Mouse (Mus musculus): ENCODE measurements around the gene Slc37a1. TPM values are rescaled to one million over a fixed set of nuclear protein-coding genes. Genes with fewer than 3 reads are reported as not detected.
A peak's percentile ranks its signal among the peaks of the same experiment; 100 is the strongest.
"Not testable (repeated sequence)": the region's sequence is repeated elsewhere in the genome, so short reads cannot be mapped to it uniquely, and the experiment has no call there.

Gene Slc37a1
- total RNA-seq, 2 experiments from 2014 or later, result 3.9 to 8.1 TPM

GRCm38 (mm10) chr17:31344172-31344801, 57.7 kb downstream of the Slc37a1 start:
- peak; percentile 86 for ATAC-seq (ENCODE audit: poor library complexity, severe bottlenecking)

- no peak for ATAC-seq (ENCODE audit: poor library complexity, severe bottlenecking)
These were observed 58.2 kb downstream of the Slc37a1 start for GRCm38 (mm10) chr17:31344816-31345215.

GRCm38 (mm10) chr17:31348129-31348528, 61.5 kb downstream of the Slc37a1 start:
- ATAC-seq (ENCODE audit: poor library complexity, severe bottlenecking), result no peak

GRCm38 (mm10) chr17:31349388-31349787, 62.8 kb downstream of the Slc37a1 start:
- ATAC-seq (ENCODE audit: poor library complexity, severe bottlenecking), result no peak

GRCm38 (mm10) chr17:31351984-31352383, 65.4 kb downstream of the Slc37a1 start:
- ATAC-seq (ENCODE audit: poor library complexity, severe bottlenecking), result no peak

- ATAC-seq (ENCODE audit: poor library complexity, severe bottlenecking), result no peak
These were observed 66.7 kb downstream of the Slc37a1 start for GRCm38 (mm10) chr17:31353255-31353654.

GRCm38 (mm10) chr17:31354684-31355083, 68.1 kb downstream of the Slc37a1 start:
- not testable (repeated sequence) for ATAC-seq (ENCODE audit: poor library complexity, severe bottlenecking)

- no peak for ATAC-seq (ENCODE audit: poor library complexity, severe bottlenecking)
These were observed 69.4 kb downstream of the Slc37a1 start for GRCm38 (mm10) chr17:31355792-31356502.

- ATAC-seq (ENCODE audit: poor library complexity, severe bottlenecking), result no peak
These were observed 74.0 kb downstream of the Slc37a1 start for GRCm38 (mm10) chr17:31360582-31360981.

GRCm38 (mm10) chr17:31365586-31366166, 79.1 kb downstream of the Slc37a1 start:
- no peak for ATAC-seq (ENCODE audit: poor library complexity, severe bottlenecking)

- ATAC-seq (ENCODE audit: poor library complexity, severe bottlenecking), result no peak
These were observed 83.6 kb downstream of the Slc37a1 start for GRCm38 (mm10) chr17:31370221-31370620.

GRCm38 (mm10) chr17:31370931-31371330, 84.3 kb downstream of the Slc37a1 start:
- no peak for ATAC-seq (ENCODE audit: poor library complexity, severe bottlenecking)

GRCm38 (mm10) chr17:31377961-31378360, 91.4 kb downstream of the Slc37a1 start:
- no peak for ATAC-seq (ENCODE audit: poor library complexity, severe bottlenecking)

- no peak for ATAC-seq (ENCODE audit: poor library complexity, severe bottlenecking)
These were observed 91.8 kb downstream of the Slc37a1 start for GRCm38 (mm10) chr17:31378361-31378761.

- no peak for ATAC-seq (ENCODE audit: poor library complexity, severe bottlenecking)
These were observed 92.5 kb downstream of the Slc37a1 start for GRCm38 (mm10) chr17:31379086-31379485.

- no peak for ATAC-seq (ENCODE audit: poor library complexity, severe bottlenecking)
These were observed 93.3 kb downstream of the Slc37a1 start for GRCm38 (mm10) chr17:31379863-31380262.

GRCm38 (mm10) chr17:31383320-31383719, 96.7 kb downstream of the Slc37a1 start:
- no peak for ATAC-seq (ENCODE audit: poor library complexity, severe bottlenecking)

GRCm38 (mm10) chr17:31384968-31385627, 98.5 kb downstream of the Slc37a1 start:
- no peak for ATAC-seq (ENCODE audit: poor library complexity, severe bottlenecking)

- ATAC-seq (ENCODE audit: poor library complexity, severe bottlenecking), result no peak
These were observed 99.4 kb downstream of the Slc37a1 start, which contains the start of gene Pde9a for GRCm38 (mm10) chr17:31385671-31386665. Gene Pde9a (plus strand): TSS chr17:31386210.

GRCm38 (mm10) chr17:31386766-31387275, 100.2 kb downstream of the Slc37a1 start:
- no peak for ATAC-seq (ENCODE audit: poor library complexity, severe bottlenecking)
